Mouse (Mus musculus): ENCODE data around the gene Gna15.

Gene Gna15

GRCm38 (mm10) chr10:81524051-81524605 is at the start of gene Gna15:
Gene Gna15, minus strand, starts transcription at chr10:81524225.
- DNase-seq (ENCODE audit: low spot score): peak; percentile 77

GRCm38 (mm10) chr10:81572975-81573374 is 49.0 kb upstream of the Gna15 start:
- peak; percentile 73 for DNase-seq (ENCODE audit: low spot score)

GRCm38 (mm10) chr10:81572133-81572671 is 48.2 kb upstream of the Gna15 start:
- DNase-seq (ENCODE audit: low spot score): no peak

- peak; percentile 99 for DNase-seq (ENCODE audit: low spot score)
Observed at GRCm38 (mm10) chr10:81571501-81571876, 47.5 kb upstream of the Gna15 start.

DNA sequence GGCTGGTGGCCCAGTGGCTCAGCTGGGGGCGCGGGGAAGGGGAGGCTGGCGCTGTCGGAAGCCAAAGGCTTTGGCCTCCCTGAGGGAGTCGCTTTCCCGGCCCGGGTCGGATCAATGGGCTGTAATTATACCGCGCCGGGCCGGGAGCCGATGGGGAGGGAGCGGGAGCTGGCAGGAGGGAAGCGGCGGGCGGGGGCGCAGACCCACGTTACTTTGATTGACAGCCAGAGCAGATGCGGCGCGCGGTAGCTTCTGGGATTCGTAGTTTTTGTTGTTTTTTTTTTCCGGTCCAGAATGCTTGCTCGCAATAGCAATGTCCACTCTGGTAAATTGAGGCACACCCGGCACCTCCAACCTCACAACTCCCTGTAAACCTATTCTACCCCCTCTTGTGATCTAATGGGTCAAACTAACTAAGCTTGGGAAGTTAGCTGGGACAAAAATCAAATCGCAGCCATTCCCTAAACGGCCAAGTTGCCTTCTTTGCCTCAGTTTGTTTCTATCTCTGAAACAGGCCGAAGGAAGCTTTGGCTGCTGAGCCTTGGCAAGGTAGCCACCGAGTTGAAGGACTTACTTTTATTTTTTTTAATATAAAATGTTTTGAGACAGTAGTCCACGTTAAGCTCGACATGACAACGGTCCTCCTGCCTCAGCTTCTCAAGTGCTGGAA is 46.9 kb upstream of the Gna15 start:
- DNase-seq (ENCODE audit: low spot score): peak; percentile 95

DNA sequence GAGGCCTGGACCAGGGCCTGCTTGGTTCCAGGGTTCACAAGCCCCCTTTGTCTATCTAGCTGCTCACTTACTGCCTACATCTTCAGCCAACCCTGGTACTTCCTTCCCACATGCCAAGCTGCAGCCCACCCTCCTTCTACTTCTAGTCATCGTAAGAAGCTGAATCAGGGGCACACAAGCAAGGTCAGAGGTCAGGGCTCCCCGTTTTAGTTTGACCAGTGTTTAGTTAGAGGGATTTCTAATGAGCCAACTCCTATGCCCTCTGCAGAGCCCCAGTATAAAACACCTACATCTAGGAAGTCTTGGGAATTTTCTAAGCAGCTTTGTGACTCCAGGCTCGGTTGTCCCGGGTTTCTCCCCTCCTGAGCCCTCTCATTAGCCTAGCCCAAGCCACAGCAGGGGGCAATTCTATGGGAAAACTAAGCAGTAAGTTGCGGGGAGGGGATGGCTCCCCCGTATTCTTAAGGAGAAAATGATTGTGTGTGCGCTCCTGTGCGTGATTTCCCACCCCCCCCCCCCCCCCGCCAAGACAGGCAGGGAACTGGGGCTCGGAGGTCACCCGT is 46.3 kb upstream of the Gna15 start:
- DNase-seq (ENCODE audit: low spot score): no peak

DNA sequence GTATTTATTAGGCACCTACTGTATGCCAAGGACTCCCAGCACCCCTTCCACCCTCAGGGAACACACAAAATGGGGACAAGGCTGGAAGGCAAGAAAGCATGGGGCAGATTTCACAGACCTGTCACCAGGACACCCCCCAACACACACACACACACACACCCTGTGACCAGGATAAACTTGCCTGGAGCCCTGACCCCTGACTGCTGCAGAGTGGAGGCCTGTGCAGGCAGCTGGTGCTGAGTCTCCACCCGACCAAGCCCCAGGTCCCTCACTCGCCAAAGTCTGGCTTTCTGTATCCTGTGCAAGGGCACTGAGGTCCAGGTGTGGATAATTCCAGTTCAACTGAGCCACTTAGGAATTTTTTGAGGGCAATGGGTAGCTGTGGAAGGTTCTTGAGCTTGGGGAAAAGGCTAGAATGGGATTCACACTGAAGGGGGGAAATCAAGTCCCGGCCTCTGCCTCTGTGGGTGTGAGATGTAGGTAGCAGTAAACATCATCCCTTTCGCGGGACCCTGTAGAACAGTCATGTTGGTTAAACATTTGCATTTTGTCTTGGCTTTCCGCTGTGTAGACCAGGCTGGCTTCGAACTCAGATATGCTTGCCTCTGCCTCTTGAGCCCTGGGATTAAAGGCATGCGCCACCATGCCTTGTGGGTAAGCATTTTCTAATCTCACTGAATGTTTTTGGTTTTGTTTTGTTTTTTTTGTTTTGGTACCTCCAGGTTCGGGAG is 45.6 kb upstream of the Gna15 start:
- DNase-seq (ENCODE audit: low spot score): no peak

DNA sequence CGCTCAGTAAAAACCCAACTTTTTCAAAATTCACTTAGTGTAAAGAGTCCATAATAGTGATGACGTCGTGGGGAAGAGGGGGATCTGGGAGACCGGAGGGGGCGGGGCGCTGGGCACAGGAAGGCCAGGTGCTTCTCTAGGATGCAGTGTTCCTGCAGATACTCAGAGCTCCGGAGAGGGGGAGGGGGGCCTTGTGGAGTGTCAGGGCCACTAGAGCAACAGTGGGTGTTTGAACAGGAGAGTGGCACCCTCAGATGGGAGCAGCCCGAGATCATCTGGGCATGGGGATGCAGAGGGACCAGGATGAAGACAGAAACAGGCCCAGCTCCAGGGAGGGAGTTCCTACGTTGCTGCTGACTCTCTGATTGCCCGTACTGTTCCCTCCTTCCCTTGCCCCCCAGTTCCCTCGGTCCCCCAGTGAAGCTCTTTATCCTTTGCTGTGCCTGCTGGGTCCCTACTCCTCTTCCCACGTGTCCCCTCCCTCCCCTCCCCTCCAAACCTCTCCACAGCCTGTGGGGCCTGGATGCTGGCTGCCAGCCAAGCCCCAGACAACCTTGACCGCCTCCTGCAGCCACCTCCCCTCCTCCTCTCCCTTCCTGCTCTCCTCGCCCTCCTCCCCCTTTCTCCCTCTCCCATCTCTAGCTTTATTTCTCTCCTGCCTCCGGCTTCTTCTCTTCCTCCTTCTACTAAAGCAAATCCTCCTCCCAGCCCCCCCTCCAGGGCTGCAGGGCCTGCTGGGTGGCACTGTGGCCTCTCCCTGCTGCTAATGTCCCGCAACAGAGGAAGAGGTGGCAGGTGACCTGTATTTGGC is 44.6 kb upstream of the Gna15 start:
- peak; percentile 45 for DNase-seq (ENCODE audit: low spot score)

DNA sequence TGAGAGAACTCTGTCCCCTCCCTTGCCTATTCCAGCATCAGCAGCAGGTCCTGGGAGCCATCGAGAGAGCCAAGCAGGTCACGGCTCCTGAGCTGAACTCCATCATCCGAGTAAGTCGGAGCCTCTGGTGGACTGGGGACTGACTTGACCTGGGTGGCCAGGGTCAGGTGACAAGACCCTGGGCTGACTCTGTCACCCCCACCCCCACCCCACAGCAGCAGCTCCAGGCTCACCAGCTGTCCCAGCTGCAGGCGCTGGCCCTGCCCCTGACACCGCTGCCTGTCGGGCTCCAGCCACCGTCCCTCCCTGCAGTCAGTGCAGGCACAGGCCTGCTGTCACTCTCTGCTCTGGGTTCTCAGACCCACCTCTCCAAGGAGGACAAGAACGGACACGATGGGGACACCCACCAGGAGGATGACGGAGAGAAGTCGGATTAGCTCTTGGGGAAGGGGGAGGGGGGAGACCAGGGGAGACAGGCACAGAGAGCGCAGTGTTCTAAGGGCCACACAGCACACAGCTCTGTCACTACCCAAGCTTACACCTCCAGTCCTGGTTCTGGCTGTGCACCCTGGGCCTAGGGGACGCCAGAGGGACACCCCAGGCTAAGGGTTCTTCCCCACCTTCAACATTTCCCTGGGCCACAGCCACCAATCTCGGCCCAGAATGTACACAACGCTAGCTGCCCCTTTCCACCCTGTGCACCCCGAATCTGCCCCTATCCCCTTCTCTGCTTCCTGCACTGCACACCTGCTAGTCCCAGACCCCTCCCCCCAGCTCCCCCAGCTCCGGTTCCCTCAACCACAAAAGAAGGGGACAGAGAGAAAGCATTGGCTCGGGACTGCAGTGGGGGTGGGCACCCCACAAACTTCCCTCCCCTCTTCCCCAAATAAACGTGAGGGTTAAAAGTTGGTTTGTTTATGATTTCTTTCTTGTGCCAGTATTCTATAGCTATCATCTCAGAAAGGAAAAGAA is 41.5 kb upstream of the Gna15 start:
- DNase-seq (ENCODE audit: low spot score): no peak

GRCm38 (mm10) chr10:81564734-81565133 is 40.7 kb upstream of the Gna15 start:
- peak; percentile 68 for DNase-seq (ENCODE audit: low spot score)

DNA sequence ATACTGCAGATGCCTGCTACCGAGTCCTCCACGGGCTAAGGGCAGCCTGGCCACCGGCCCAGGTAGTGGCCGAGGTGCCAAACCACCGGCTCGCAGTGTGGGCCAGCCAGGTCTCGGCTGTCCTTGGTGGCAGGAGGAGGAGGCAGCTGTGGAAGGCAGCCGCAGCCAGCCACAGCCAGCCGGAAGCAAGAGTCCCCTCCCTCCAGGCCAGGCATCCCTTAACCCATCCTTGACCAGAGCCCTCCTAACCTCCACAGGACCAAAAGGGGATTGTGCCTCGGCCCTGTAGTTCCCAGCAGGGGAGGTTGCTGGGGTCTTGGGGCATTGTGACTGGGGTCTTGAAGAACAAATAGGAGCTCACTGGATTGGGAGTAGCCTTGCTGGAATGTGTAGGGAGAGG is 40.2 kb upstream of the Gna15 start:
- no peak for DNase-seq (ENCODE audit: low spot score)

DNA sequence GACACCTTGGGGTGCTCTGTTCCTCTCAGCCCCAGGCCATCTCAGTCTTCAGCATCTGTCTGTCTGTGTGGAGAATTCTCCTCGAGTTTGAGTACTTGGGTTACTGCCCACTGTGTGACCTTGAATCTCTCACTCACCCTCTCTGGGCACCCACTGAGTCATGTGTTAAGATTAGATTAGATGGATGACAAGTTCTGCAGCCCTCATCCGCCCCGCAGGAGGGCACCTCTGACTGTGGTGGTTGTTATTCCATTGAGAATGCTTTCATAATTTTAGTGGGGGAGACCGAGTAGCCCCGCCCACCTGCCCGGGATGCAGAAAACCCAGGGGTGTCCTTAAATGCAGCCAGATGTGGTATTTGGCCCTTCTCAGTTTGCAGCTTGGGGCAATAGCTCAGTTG is 39.5 kb upstream of the Gna15 start:
- no peak for DNase-seq (ENCODE audit: low spot score)

DNA sequence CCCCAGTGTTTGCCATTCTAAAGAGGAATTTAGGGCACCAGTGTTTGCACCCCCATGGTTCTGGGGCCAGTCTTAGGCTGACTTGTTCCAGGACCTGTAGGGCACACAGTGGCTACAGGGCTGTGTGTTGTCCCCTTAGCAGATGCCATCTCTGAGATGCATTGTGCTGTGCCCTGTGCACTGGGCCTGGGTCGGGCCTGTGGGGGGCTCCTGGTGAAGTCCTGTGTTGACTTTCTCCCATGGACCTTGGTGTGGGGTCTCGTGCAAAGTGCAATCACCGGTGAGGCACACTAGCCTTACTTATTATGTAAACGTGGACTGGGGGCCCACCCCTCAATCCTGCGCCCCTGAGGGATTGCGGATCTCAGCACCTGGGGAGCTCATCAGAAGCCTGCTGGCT is 38.4 kb upstream of the Gna15 start:
- no peak for DNase-seq (ENCODE audit: low spot score)

GRCm38 (mm10) chr10:81560719-81561459 is 36.9 kb upstream of the Gna15 start:
- no peak for DNase-seq (ENCODE audit: low spot score)

DNA sequence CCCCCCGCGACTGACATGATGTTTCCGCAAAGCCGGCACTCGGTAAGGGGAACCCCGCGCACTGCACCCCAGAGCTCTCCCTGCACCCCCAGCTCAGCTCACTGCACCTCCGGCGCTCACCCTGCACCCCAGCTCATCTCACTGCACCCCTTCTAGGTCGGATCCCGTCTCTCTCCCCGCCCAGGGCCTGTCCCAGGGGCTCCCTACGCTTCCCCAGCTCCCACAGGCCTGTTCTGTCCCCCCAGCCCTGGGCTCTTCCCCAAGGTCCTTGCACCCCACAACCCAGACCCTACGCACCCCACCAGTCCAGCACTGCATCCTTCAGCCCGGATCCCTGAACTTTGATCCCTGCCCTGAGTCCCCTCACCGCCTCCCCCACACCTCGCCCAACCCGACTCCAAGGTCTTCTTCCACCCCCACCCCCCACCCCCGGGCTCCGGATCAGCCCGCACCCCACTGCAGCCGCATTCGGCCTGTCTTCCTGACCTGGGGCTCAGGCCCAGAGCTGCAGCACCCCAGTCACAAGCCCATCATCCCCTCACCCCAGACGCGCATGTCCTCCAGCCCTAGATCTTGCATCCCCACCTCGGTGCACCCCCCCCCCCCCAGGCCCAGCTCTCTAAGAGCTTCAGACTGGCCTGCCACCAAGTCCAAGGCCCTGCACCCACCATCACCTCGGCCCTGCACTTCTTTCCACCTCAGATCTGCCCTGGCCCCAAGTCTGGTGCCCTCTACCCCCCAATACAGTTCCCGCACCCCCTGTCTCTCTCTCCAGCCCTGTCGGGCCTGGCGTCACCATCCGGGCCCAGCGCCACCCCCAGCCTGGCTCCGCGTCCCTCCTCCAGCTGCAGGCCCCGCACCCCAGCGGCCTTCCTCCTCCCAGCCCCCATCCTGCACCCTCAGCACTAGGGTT is 35.9 kb upstream of the Gna15 start:
- DNase-seq (ENCODE audit: low spot score): peak; percentile 73

DNA sequence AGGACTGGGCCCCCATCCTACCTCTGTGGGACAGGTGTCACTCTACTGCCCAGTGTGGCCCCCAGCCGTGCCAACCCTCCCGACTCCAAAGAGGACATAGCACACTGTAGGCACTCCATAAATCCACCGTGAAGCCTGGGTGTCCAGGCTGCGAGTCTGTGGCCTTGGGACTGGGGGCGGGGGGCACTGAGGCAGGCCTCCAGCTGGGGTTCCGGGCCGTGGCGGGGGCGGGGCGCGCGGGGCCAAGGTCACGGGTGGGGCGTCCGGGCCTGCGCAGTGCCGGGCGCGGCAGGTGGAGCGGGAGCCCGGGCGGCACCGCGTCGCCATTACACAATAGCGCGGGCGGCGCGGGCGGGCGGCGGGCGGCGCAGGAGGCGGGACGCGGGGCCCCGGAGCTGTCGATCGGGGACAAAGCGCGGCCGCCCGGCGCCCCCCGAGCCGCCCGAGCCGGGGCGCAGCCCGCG is 35.2 kb upstream of the Gna15 start, which contains the start of gene Aes:
Gene Aes, plus strand, starts transcription at position 326 of the 464 bp plus-strand sequence.
- peak; percentile 80 for DNase-seq (ENCODE audit: low spot score)

- no peak for DNase-seq (ENCODE audit: low spot score)
Observed at GRCm38 (mm10) chr10:81557491-81557890, 33.5 kb upstream of the Gna15 start.

GRCm38 (mm10) chr10:81556282-81556681 is 32.3 kb upstream of the Gna15 start:
- DNase-seq (ENCODE audit: low spot score): no peak
